Mouse (Mus musculus): ENCODE results near the gene Fignl1. TPM values are rescaled to one million over a fixed set of nuclear protein-coding genes. Genes with fewer than 3 reads are reported as not detected.

The Fignl1 gene
- total and polyA plus RNA-seq, 2 experiments from 2014 or later: 10.8 to 12.0 TPM

- DNase-seq (ENCODE audit: low spot score): no peak
- H3K9ac ChIP-seq (replicated peaks; ENCODE audit: low read depth, low read length): no peak overlapping the region
- no peaks in the 10 kb centered on the region for H3K27me3 ChIP-seq (ENCODE audit: control insufficient read depth, insufficient read depth, low read length)
- no peak overlapping the region for H3K27ac ChIP-seq (ENCODE audit: low read depth)
- no peak for ATAC-seq (ENCODE audit: insufficient read depth, low read depth)
- no peaks in the 10 kb centered on the region for H3K36me3 ChIP-seq (replicated peaks; ENCODE audit: control insufficient read depth, insufficient read depth, low read length)
- no peak overlapping the region for H3K4me2 ChIP-seq (ENCODE audit: low read depth, low read length)
- no peaks in the 10 kb centered on the region for H3K4me1 ChIP-seq (ENCODE audit: control insufficient read depth, insufficient read depth)
- no peak overlapping the region for H3K4me3 ChIP-seq (ENCODE audit: low read depth, low read length)
- TF ChIP-seq EP300 (IDR thresholded peaks at IDR 0.05; ENCODE audit: low read depth): no peak
- TF ChIP-seq CTCF (IDR thresholded peaks at IDR 0.05; ENCODE audit: low read depth): no peak
- 84% methylated on average over 1 of the region's 1 CpGs for WGBS
- H3K9me3 ChIP-seq (replicated peaks; ENCODE audit: control insufficient read depth, low read length): no peaks in the 10 kb centered on the region
Measured at GRCm38 (mm10) chr11:11758883-11759282, 49.9 kb downstream of the Fignl1 start.

DNA sequence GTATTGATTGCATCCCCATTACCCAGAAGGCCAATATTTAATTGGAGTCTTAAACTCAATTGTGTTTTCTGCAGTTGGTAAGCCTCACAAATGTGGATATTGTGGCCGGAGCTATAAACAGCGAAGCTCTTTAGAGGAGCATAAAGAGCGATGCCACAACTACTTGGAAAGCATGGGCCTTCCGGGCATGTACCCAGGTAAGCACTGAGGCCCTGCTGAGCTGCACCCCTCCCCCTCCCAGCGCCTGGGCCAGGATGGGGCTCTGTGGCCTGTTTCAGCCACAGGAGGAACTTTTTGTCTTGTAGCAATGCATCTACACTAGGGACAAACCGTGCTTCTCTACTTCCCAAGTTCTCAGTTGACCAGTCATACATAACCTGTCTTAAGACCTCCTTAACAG, 50.6 kb downstream of the Fignl1 start:
- TF ChIP-seq CTCF (IDR thresholded peaks at IDR 0.05; ENCODE audit: low read depth) (no peak), EP300 (IDR thresholded peaks at IDR 0.05; ENCODE audit: low read depth) (no peak)
- 68% methylated on average over 6 of the region's 6 CpGs for WGBS
- H3K4me2 ChIP-seq (ENCODE audit: low read depth, low read length): no peak overlapping the region
- H3K36me3 ChIP-seq (replicated peaks; ENCODE audit: control insufficient read depth, insufficient read depth, low read length): no peaks in the 10 kb centered on the region
- no peaks in the 10 kb centered on the region for H3K4me1 ChIP-seq (ENCODE audit: control insufficient read depth, insufficient read depth)
- H3K27me3 ChIP-seq (ENCODE audit: control insufficient read depth, insufficient read depth, low read length): no peaks in the 10 kb centered on the region
- H3K27ac ChIP-seq (ENCODE audit: low read depth): no peak overlapping the region
- ATAC-seq (ENCODE audit: insufficient read depth, low read depth) (no peak), DNase-seq (ENCODE audit: low spot score) (no peak)
- no peak overlapping the region for H3K4me3 ChIP-seq (ENCODE audit: low read depth, low read length)
- H3K9ac ChIP-seq (replicated peaks; ENCODE audit: low read depth, low read length): no peak overlapping the region
- no peaks in the 10 kb centered on the region for H3K9me3 ChIP-seq (replicated peaks; ENCODE audit: control insufficient read depth, low read length)

- no peaks in the 10 kb centered on the region for H3K27me3 ChIP-seq (ENCODE audit: control insufficient read depth, insufficient read depth, low read length)
- no peak for DNase-seq (ENCODE audit: low spot score)
- no peak overlapping the region for H3K27ac ChIP-seq (ENCODE audit: low read depth)
- no peaks in the 10 kb centered on the region for H3K36me3 ChIP-seq (replicated peaks; ENCODE audit: control insufficient read depth, insufficient read depth, low read length)
- no peak overlapping the region for H3K4me2 ChIP-seq (ENCODE audit: low read depth, low read length)
- WGBS: 77% methylated on average over 5 of the region's 5 CpGs
- H3K4me3 ChIP-seq (ENCODE audit: low read depth, low read length): no peak overlapping the region
- no peak for TF ChIP-seq EP300 (IDR thresholded peaks at IDR 0.05; ENCODE audit: low read depth)
- TF ChIP-seq CTCF (IDR thresholded peaks at IDR 0.05; ENCODE audit: low read depth): no peak
- no peaks in the 10 kb centered on the region for H3K9me3 ChIP-seq (replicated peaks; ENCODE audit: control insufficient read depth, low read length)
- ATAC-seq (ENCODE audit: insufficient read depth, low read depth): no peak
- H3K9ac ChIP-seq (replicated peaks; ENCODE audit: low read depth, low read length): no peak overlapping the region
- H3K4me1 ChIP-seq (ENCODE audit: control insufficient read depth, insufficient read depth): no peaks in the 10 kb centered on the region
Measured at GRCm38 (mm10) chr11:11752859-11753258, 55.9 kb downstream of the Fignl1 start.

GRCm38 (mm10) chr11:11751091-11751490, 57.7 kb downstream of the Fignl1 start:
- TF ChIP-seq CTCF (IDR thresholded peaks at IDR 0.05; ENCODE audit: low read depth): no peak
- no peak for TF ChIP-seq EP300 (IDR thresholded peaks at IDR 0.05; ENCODE audit: low read depth)
- no peak overlapping the region for H3K9ac ChIP-seq (replicated peaks; ENCODE audit: low read depth, low read length)
- no peaks in the 10 kb centered on the region for H3K36me3 ChIP-seq (replicated peaks; ENCODE audit: control insufficient read depth, insufficient read depth, low read length)
- no peak overlapping the region for H3K27ac ChIP-seq (ENCODE audit: low read depth)
- H3K4me3 ChIP-seq (ENCODE audit: low read depth, low read length): no peak overlapping the region
- DNase-seq (ENCODE audit: low spot score) (no peak), ATAC-seq (ENCODE audit: insufficient read depth, low read depth) (no peak)
- H3K9me3 ChIP-seq (replicated peaks; ENCODE audit: control insufficient read depth, low read length): no peaks in the 10 kb centered on the region
- no peaks in the 10 kb centered on the region for H3K4me1 ChIP-seq (ENCODE audit: control insufficient read depth, insufficient read depth)
- H3K27me3 ChIP-seq (ENCODE audit: control insufficient read depth, insufficient read depth, low read length): no peaks in the 10 kb centered on the region
- WGBS: 76% methylated on average over 5 of the region's 5 CpGs
- no peak overlapping the region for H3K4me2 ChIP-seq (ENCODE audit: low read depth, low read length)

DNA sequence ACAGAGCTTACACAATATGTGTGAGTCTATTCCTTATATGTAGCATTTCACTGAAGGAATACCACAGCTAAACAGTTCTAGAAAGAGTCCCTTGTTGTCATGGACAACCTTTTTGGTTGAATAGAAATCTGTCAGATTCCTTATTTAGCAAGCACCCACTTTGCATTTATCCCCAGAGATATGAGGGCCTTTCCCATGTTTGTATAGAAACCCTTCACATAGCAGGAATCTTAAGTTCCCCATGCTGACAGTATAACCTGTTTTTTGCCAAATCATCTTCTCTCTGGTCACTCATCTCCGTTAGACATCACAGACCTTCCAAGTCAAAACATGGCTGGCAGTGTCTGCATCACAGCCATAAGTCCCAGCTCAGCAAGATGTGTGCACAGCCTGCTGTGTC, 64.5 kb downstream of the Fignl1 start:
- H3K4me1 ChIP-seq (ENCODE audit: control insufficient read depth, insufficient read depth): no peaks in the 10 kb centered on the region
- no peaks in the 10 kb centered on the region for H3K36me3 ChIP-seq (replicated peaks; ENCODE audit: control insufficient read depth, insufficient read depth, low read length)
- H3K9me3 ChIP-seq (replicated peaks; ENCODE audit: control insufficient read depth, low read length): no peaks in the 10 kb centered on the region
- H3K27me3 ChIP-seq (ENCODE audit: control insufficient read depth, insufficient read depth, low read length): no peaks in the 10 kb centered on the region
- TF ChIP-seq EP300 (IDR thresholded peaks at IDR 0.05; ENCODE audit: low read depth) (no peak), CTCF (IDR thresholded peaks at IDR 0.05; ENCODE audit: low read depth) (no peak)
- H3K27ac ChIP-seq (ENCODE audit: low read depth): no peak overlapping the region
- H3K4me3 ChIP-seq (ENCODE audit: low read depth, low read length): no peak overlapping the region
- DNase-seq (ENCODE audit: low spot score): no peak
- no peak overlapping the region for H3K9ac ChIP-seq (replicated peaks; ENCODE audit: low read depth, low read length)
- no peak for ATAC-seq (ENCODE audit: insufficient read depth, low read depth)
- WGBS: 52% methylated on average over 1 of the region's 1 CpGs
- no peak overlapping the region for H3K4me2 ChIP-seq (ENCODE audit: low read depth, low read length)

DNA sequence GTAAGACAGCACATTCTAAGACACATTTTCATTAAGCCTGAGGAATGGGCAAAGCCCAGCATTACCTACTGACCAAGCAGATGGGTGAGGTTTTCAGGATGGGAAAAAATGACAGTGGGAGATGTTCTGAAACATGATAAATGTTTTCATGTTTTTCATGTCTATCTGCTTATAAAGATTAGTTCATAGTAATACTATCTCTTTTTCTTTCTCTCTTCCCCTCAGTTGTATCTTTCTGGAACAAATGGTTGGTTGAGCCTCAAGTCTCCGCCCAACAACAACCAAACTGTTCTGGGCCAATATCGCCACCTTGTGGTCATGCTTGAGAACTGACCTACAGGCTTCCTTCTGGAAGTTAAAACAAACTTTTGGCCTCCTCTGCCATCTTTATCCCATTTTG, 66.1 kb downstream of the Fignl1 start:
- Histone ChIP-seq H3K9me3 (replicated peaks; ENCODE audit: control insufficient read depth, low read length) (no peaks in the 10 kb centered on the region), H3K36me3 (replicated peaks; ENCODE audit: control insufficient read depth, insufficient read depth, low read length) (no peaks in the 10 kb centered on the region), H3K9ac (replicated peaks; ENCODE audit: low read depth, low read length) (no peak overlapping the region), H3K27me3 (ENCODE audit: control insufficient read depth, insufficient read depth, low read length) (no peaks in the 10 kb centered on the region), H3K4me1 (ENCODE audit: control insufficient read depth, insufficient read depth) (no peaks in the 10 kb centered on the region), H3K4me3 (ENCODE audit: low read depth, low read length) (no peak overlapping the region), H3K27ac (ENCODE audit: low read depth) (no peak overlapping the region), H3K4me2 (ENCODE audit: low read depth, low read length) (no peak overlapping the region)
- WGBS: 27% methylated on average over 2 of the region's 2 CpGs
- ATAC-seq (ENCODE audit: insufficient read depth, low read depth) (no peak), DNase-seq (ENCODE audit: low spot score) (peak; percentile 17)
- TF ChIP-seq CTCF (IDR thresholded peaks at IDR 0.05; ENCODE audit: low read depth): peak; percentile 63
- TF ChIP-seq EP300 (IDR thresholded peaks at IDR 0.05; ENCODE audit: low read depth): no peak

Measured in heart, postnatal 0 days (tissue).